Mouse (Mus musculus) 416B (cell line): Measurements from ENCODE around the gene Tiam2.
A peak's percentile ranks its signal among the peaks of the same experiment; 100 is the strongest.

Experiments used
- DNase-seq: peaks from one replicate; pipeline ENCODE4 v3.0.0; 2011; ENCODE audit warnings: low read depth

The Tiam2 gene

DNA sequence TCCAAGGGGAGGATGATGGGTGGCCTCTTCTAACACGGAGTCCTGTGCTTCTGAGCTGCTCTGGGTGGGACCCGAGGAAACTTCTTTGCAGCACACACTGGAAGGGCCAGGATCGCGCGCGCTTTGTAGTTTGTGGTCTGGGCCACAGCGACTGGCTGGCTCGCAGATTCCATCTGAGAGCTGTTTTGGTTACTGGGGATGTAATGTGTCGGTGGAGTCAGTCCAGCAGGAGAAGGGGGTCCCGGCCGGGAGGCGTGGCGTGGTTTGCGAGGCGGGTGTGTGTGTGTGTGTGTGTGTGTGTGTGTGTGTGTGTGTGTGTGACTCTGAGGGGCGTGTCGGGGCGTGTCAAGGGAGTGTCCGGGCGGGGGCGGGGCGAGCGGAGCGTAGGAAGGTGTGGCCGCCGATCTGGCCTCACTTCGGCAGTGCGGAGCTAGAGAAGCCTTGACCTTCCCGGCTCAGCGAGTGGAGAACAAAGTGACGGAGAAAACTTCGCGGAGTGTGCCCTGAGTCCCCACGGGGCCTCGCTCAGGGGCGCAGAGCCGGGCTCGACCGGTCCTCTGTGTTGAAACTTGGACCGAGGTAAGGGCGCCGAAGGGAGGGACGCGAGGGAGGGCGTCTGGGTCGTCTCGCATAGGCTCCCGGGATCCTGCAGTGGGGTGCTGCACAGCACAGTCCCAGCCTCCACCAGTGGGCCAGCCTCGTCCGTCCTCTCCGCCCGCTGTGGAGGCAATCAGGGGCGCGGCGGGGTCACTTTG, at the start of gene Tiam2:
Gene Tiam2 (plus strand): TSS at position 426 of the 755 bp plus-strand sequence.
- no peak for DNase-seq

DNA sequence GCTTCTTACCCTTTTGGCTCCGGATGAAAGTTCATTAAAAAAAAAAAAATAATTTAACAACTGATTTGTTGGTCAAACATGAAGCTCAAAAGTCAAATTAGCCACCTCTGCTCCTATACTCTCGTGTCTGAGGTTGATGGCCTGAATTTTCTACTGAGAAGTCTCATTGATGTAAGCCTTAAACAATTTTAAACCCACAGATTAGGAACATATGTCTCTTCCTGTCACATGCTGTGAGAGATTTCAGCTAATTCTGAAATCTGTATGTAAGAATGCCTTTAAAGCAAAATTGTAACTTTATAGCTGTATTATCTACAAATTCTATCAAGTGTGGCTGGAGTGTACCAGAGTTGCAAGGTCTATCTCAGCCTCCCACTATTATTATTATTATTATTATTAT, 46.1 kb upstream of the Tiam2 start:
- DNase-seq, result no peak

DNA sequence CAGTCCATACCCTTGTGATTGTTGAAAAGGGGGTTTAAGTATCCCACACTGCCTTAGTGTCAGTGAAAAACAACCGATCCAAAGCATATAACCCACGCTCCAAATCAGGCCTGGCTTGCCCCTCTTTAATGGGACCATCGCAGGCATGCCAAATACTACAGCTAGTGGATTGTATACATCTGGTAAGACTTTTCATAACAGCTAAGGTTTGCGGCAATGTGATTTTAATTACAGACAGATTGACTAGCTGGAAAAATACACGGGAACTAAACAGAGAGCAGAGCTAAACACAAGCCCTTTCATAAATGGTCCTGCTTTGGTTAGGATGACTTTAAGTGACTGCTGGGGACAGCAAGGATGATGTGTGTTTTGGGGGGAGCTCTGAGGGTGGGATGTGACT, 44.4 kb upstream of the Tiam2 start:
- DNase-seq, result no peak

DNA sequence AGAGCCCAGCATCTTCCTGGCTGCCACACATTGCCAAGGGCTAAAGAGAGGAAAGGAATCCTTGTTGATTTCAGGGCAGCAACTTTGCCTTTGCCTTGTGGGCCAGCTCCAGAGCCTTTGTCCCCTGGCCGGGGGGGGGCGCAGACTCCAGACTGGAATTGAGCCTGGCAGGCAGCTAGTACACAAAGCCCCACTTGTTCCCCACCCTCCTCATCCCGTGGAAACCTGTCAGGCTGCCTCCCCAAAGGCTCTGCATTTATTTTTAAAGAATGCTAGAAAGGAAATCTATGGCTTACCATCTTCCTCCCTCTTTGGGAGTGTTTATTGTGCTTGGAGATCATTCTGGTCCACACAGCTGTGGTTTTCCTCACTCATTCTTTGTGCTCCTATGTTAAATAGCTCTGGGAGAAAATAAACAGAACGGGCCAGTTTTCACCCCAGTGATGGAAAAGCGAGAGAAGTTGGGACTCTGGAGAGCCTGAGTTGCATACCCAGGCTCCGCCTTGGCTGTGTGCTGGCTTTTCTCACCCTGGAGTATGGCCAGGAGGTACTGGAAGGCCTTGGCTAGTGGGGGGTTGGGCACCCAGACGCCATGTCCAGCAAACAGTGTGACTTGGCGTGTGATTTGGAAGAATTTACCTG, 41.2 kb upstream of the Tiam2 start:
- no peak for DNase-seq

DNA sequence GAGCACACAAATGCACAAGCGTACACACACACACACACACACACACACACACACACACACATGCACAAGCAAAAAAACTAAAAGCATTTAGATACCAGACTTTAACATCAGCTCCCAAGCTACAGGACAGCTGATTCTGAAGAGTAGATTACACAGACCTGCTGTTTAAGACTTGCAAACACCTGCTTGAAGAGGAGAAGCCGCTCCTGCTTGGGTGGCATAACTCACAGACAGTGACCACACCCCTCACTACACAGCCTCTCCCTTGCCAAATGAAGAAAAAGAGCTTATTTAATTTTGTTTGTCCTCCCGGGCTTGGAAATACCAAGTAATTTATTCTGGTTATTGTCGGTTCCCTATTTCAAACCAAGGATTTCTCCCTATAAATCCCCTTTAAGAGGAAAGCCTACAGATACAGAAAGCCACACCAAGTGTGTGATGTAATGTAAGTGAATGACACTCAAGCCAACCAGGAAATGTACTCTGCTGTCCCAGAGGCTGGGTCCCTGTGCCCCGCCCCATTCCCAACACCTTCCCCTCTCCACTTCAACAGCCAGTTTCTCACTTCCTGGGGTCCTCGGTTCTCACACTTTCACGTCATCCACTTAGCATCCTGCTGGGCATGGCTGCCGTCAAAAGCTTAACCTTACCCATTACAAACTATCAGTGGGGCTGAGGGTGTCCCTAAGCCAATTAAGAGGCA, 40.1 kb upstream of the Tiam2 start:
- DNase-seq, result no peak

DNA sequence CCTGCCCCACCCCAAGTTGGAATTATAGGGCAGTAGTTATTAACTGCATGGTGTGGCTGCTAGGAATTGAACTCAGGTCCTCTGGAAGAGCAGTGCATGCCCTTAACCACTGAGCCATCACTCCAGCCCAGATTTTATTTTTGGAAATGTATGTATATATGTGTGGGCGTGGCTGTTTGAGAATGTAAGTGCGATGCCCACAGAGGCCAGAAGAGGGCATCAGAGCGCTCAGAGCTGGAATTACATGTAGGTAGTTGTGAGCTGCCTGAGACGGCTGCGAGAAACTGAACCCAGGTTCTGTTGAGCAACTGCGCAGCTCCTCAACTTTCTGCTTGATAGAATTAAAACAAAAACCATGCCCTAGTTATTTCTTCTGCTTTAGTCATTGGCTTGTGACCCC, 38.0 kb upstream of the Tiam2 start:
- peak; percentile 84 for DNase-seq

DNA sequence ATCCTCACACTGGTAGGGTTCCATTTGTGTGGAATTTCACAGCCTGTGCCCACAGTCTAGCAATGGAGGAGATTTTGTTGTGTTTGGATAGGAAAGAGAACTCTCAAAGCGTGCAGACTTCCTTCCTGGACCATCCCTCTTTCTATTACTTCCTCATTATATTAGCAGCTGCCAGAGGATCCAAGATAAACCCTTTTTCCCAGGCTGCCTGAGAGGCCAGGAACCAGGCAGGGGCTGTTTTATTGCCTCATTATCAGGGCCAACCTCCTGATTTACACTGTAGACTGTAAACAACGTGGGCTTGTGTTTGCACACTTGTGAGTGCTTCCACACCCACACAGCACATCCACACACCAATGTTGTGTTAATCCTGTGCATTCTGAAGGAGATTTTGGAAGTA, 31.3 kb upstream of the Tiam2 start:
- DNase-seq, result no peak

DNA sequence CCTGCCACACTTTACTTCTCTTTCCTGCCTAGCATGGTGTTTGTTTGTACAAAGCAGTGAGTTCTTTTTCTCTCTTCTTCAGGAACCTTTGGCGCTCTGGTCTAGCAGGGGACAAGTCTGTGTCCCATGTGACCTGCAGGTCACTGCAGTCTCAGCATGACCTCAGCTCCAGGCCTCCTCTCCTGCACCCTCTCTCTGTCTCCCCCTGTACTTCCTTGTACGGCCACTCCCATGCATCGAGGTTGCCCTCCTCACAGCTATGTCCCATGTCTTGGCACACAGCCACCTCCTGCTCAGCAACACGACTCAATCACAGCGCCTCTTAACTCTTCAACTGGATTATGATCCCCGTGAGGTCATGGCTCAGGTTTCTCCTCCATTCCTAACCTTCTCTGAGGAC, 26.9 kb upstream of the Tiam2 start:
- no peak for DNase-seq

DNA sequence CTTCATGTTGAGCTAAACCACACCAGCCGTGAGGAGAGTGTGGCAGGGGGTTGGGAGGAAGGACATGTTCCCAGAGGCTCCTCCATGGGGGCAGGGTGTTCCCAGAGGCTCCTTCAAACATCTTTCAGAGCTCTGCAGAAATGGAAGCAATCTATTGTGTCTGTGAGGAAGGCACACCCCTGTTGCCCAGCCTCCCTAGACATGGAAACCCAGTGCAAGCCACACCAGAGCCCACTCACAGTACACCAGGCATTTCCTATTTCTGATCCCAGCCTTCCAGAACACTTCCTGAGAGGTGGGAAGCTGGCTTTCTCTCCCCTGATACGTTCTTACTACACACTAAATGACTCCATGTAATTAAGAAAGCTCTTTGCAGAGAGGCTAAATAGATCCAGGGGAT, 20.4 kb upstream of the Tiam2 start:
- no peak for DNase-seq

DNA sequence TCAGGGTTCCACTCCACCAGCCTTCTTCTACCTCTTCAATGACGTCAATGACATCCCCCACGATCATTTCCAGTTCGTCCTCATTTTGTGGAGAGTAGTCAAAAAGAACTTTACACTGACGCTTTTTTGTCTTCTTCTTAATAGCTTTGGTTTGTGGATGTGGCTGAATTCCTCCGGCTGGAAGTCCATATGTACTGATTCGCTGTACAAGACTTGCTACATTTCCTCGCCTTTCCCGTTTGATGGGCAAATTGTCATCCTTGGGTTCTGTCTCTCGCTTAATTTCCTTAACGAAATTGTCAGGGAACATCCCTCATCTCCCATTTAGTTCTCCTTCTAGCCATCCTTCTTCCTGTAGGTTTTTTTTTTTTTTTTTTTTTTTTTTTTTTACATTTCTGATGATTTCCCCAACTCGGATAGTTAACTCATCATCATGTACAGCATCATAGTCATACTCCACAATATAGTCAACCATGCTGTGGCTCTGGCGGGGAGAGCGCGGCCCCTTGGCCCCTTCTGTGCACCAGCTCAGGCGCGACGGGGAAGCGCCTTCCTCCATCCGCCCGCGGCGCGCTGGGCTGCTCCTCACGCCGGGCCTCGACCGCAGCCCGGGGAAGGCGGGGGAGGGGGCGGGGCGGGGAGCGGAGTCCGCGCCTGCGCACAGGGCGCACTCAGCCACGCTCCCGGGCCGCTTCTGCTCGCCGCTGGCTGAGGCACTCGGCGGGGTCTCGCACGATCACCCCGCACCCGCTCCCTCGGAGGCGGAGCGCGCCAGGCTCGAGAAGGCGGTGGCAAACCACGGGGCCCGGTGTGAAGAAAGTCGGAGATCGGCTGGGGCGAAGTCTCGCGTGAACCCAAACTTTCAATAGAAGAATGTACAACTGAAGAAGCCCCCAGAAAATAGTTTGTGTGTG, 12.4 kb upstream of the Tiam2 start:
- DNase-seq, result peak; percentile 60

DNA sequence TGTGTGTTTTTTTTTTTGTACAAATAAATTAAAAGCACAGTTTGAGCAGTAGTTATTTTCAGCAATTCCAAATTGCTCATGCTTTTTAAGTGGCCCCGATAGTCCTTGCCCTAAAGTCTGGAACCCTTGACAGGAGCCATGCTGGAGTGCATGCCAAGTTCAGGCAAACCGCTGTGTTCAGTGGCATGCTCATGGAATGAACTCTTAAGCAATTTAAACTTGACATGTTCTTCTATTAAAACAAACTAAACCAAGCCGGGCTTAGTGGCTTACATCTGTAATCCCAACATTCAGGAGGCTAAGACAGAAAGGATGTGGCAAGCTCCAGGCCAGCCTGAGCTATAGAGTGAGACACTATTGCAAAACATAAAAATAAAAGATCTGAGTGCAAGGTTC, 11.8 kb upstream of the Tiam2 start:
- DNase-seq, result no peak

DNA sequence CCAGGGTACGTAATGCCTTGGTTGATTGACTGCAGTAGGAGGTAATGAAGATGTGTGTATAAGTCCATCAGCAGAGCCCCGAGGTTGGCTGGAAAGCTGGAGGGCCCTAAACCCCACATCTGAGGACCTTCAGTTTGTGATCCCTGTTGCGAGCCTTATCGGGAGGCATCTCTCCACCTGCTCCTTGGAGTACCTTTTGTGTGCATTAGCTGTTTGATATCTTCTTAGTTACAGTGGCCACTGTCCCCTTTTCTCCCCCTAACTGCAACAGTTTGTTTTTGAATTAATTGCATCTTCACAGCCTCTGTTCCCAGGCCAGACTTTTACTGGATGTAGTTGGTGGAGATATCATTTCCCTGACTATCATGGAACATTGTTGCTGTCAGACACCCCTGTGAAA, 10.8 kb upstream of the Tiam2 start:
- no peak for DNase-seq

DNA sequence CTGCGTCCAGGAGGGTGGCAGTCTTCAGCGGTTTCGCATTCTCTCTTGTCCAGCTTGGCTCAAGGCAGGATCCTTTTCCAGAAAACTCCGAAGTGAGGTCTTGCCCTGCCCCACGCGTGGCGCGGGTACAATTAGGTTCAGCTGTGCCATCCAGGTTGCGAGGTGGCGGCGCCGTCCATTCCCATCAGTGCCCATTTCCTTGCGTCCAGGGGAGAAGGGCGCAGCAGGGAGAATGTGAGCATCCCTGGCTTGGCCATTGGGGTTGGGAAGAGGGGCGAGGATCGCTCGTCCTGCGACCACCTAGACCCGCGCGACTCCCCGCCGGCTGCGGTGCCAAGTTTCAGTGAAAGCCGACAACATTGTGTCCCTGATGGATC, 518 bp downstream of the Tiam2 start:
- DNase-seq, result no peak

DNA sequence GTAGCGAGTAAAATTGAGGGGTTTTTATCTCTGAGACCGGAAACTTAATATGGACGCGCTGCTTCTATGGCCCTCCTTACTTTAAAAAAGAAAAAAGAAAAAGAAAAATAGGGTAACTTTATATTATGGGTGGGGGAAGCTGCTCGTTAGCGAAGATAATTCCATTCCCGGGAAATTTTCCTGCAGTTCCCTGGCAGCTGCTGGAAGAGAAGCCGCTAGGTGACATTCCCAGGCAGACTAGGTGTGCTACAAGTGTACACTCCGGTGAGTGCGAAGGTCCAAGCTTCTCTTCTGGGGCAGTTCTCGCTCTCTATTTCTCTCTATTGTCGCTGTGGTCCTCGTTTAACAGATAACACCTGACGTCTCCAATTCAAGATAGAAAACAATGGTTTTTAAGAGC, 962 bp downstream of the Tiam2 start:
- no peak for DNase-seq

DNA sequence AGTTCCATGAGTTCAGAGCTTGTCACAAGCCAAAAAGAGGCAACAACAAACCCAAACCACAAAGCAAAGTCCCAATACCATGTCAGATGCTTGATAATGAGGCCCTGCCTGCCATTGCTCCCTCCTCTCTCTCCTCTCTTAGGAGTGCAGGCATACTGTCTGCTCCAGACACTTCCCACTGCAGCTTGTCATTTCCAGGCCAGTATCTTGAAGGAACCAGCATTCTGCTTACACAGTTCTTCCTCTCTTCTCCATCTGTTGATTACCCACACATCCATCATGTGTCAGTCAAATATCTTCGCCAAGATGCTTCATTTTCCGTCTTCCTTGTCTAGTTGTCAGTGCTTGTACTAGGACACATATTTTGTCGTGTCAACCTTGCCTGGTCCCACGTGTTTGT, 2.4 kb downstream of the Tiam2 start:
- no peak for DNase-seq

DNA sequence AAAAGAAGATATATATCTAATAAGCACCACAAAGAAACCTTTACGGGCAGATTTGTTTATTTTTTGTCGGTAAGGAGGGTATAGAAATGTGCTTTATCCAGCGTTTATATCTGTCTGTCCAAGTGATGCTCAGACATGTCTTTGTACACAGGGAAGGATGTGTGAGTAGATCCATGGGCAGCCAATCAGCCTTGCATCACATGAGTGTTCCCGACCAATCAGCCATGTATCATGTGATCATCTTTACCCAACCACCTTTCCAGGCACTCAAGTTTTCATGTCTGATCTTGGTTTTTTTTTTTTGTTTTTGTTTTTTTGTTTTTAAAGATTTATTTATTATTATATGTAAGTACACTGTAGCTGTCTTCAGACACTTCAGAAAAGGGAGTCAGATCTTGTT, 3.1 kb downstream of the Tiam2 start:
- DNase-seq, result no peak

DNA sequence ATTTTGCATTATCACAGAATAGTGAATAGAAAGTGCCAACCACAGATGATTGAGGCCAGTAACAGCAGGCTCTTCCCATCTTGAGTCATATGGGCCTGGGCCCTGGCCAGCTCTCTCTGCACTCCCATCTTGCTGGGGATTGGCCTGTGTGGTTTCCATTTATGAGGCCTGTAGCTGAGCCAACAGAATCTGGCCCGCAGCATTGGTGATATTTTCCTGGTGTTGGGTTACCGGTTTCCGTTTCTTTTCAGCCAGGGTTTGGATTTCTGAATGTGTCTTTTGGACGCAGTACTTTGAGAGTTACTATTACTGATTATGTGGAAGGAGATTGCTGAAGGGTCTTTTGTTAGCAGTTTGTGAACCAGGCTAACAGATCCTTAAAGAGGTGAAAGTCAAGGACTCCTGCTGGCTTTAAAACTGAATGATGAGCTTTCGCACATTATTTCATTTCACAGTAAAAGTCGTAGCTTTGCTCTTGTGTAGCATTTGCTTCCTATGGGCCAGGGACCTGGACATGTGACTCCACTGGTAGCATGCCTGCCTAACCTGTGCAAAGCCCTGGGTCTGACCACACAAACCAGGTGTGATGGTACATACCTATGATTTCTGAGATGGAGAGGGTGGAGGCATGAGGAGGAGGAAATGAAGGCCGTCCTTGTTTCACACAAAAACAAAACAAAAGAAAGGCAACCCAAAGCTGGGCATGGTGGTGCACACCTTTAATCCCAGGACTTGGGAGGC, 5.5 kb downstream of the Tiam2 start:
- DNase-seq, result peak; percentile 45

DNA sequence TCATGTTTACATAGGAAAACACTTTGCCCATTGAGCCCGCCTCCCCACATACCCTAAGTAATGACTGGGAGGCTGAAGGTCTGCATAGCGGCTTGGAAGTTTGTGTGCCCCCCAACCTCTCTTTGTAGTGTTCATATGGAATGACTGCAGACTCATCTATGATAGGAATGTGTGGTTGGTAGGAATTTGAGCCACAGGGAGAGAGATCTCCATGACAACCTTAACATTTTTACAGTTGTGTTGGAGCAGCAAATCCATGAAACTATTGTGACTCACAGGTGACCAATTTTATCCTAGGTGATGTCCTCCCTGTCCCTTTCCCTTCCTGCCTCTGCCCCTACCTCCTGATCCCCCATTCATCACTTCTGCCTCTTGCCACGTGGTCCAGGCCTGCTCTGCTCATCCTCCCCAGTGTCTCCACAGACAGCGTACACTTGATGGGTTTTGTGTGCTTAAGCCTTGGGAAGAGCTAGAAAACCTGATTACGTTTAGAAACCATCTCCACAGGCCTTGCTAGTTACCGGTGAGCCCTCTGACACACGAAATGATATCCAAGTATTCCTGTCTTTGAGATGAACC, 9.9 kb downstream of the Tiam2 start:
- DNase-seq, result no peak

DNA sequence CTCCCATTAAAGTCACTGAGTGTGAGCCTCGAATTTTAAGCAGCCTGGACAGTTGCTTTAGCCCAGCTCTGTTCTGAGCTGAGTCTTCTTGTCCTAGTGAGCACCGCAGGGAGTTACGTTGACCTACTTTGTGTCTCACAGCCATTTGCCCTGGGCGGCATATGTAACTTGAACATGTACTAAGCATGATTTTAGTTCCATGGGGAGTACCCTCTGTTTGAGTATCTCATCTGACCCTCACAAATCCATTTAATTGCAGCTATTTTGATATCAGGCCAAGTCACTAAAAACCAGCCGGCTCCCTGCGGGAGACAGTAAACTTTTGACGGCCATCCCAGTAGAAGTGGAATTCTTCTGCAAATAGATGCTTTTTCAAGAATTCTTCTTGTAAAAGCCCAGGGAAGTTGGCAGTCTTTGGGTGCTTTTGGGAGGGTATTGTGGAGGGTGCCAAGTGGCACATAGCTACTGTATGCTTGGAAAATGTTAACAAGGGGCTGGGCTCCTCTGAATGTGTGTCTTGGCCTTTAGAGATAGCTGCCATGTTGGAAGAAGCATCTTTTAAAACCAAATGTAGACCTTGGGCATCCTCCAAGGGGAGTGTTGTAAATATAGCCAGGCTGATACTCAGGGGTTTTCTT, 10.6 kb downstream of the Tiam2 start:
- DNase-seq, result no peak

DNA sequence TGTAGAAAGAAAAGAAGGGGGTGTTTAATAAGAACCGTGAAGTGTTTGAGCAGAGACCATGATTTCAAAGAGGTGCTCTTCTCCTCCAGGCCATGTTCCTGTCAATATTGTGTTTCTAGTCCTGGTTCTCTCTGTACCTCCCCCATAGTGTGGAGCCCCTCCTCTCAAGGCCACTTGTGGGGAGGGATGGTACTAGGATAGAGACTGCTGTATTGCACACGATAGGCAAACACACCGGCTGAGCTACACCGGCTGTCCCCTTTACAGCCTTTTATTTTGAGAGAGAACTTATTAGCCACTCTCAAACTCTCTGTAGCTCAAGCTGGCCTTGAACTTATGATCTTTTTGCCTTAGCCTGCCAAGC, 11.1 kb downstream of the Tiam2 start:
- DNase-seq, result no peak

DNA sequence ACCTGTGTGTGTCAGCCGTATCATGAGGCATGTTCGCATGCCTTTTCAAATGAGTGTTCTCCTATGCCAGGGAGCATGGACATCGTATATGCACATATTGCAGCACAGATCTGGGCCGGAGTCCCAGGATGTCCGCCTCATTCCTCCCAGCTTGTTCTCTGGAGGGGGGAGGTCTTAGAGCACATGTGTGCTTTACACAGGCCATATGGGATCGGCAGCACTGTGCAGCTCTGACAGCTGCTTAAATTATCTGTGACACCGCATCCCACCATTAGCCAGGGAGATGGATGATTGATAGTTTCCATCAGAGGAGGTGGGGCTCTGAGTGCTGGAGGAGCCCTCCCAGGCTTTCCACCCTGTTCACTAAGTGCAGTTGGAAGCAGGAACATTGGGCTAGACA, 12.4 kb downstream of the Tiam2 start:
- no peak for DNase-seq
